Mouse (Mus musculus): ENCODE measurements around the gene Ddi1.

- TF ChIP-seq MYOG (IDR thresholded peaks at IDR 0.05; ENCODE audit: control insufficient read depth, extremely low read depth, insufficient read length), result no peak
- no peak for TF ChIP-seq CTCF (IDR thresholded peaks at IDR 0.05; ENCODE audit: control insufficient read depth, insufficient read depth, insufficient read length)
- TF ChIP-seq USF1 (IDR thresholded peaks at IDR 0.05; ENCODE audit: low read depth), result no peak
- TF ChIP-seq MAX (IDR thresholded peaks at IDR 0.05), result no peak
- TF ChIP-seq FOSL1 (IDR thresholded peaks at IDR 0.05; ENCODE audit: insufficient read depth, low read length, poor library complexity, severe bottlenecking), result no peak
- TF ChIP-seq MYOD1 (IDR thresholded peaks at IDR 0.05; ENCODE audit: control insufficient read depth, insufficient read length, low read depth), result no peak
Observed at GRCm38 (mm10) chr9:6277526-6277925, 7.9 kb upstream of the Ddi1 start.

All from C2C12 (cell line).